Mouse (Mus musculus): Measurements from ENCODE around the gene Gfod2.
A peak's percentile ranks its signal among the peaks of the same experiment; 100 is the strongest.

GRCm38 (mm10) chr8:105677891-105678290, 80.6 kb downstream of the Gfod2 start:
- TF ChIP-seq POLR2A (IDR thresholded peaks at IDR 0.05; ENCODE audit: insufficient read depth, low read depth, low read length) (no peak), CTCF (IDR thresholded peaks at IDR 0.05) (peak; percentile 45), EP300 (IDR thresholded peaks at IDR 0.05; ENCODE audit: insufficient read depth, low read depth, low read length) (no peak)

Data from heart, adult 2 months (tissue).